Mouse (Mus musculus) liver, adult 10 weeks (tissue): ENCODE measurements around the gene Msn. TPM values are rescaled to one million over a fixed set of nuclear protein-coding genes. Genes with fewer than 3 reads are reported as not detected.

Experiments
- polyA plus RNA-seq: library from polyadenylated mRNA; stranded (reverse); fragments of 350-450 nt; fragmentation: Illumina TruSeq; extraction: RNeasy Lipid Tissue Mini Kit (QIAGEN cat#74804); gene quantifications from one replicate; pipeline ENCODE4 v1.2.3, GENCODE M21; 2014; ENCODE audit warnings: low read depth, low replicate concordance

The Msn gene
- polyA plus RNA-seq: 21.2 TPM

GRCm38 (mm10) chrX:96095509-96096499 is at the start of gene Msn:
Msn (plus strand) TSS chrX:96096042.

Other genes with a start within 250 kb of the Msn start
- gene Las1l, start 139.1 kb upstream of the Msn start, polyA plus RNA-seq: 28.7 TPM
- 99.3 TPM for gene Vsig4, start 197.4 kb downstream of the Msn start, polyA plus RNA-seq